Mouse (Mus musculus) forebrain, embryonic 10.5 days (tissue): ENCODE measurements around the gene Tmem101. TPM values are rescaled to one million over a fixed set of nuclear protein-coding genes. Genes with fewer than 3 reads are reported as not detected.

Source experiments
- DNase-seq: peaks from one replicate; pipeline ENCODE4 v3.0.0-alpha.2; 2017; ENCODE audit warnings: low spot score; ENCODE audit errors: extremely low spot score
- H3K27ac ChIP-seq: fragments of 300-500 bp; sonication (generic); 2 replicates; pipeline ENCODE4 v1.5.1; 2016; ENCODE audit warnings: mild to moderate bottlenecking
- H3K27me3 ChIP-seq: fragments of 300-500 bp; sonication (generic); 2 replicates; pipeline ENCODE4 v1.6.1; 2016; ENCODE audit warnings: mild to moderate bottlenecking; ENCODE audit not compliant: poor library complexity, severe bottlenecking
- H3K36me3 ChIP-seq: fragments of 300-500 bp; sonication (generic); replicated peaks from 2 replicates; pipeline ENCODE4 v1.6.1; 2016; ENCODE audit warnings: mild to moderate bottlenecking, moderate library complexity
- H3K4me1 ChIP-seq: fragments of 300-500 bp; sonication (generic); 2 replicates; pipeline ENCODE4 v1.6.1; 2016
- H3K4me3 ChIP-seq: fragments of 300-500 bp; sonication (generic); 2 replicates; pipeline ENCODE4 v1.5.1; 2016; ENCODE audit warnings: mild to moderate bottlenecking, moderate library complexity
- H3K9me3 ChIP-seq: fragments of 300-500 bp; sonication (generic); 2 replicates; pipeline ENCODE4 v1.6.1; 2016; ENCODE audit warnings: mild to moderate bottlenecking, moderate library complexity
- WGBS: fragments of 180-500 bp; shearing (Covaris S2); methylation state at CpG from one replicate; pipeline ENCODE4 v1.1.7; 2016; 5-methylcytosine and 5-hydroxymethylcytosine counted together
- polyA plus RNA-seq: library from polyadenylated mRNA; unstranded; fragments of >200 nt; fragmentation: Nextera tagmentation; extraction: Ambion mirVana; gene quantifications from 2 replicates; pipeline ENCODE4 v1.2.1, GENCODE M21; 2016

The Tmem101 gene
- polyA plus RNA-seq = 37.3 and 39.8 TPM in 2 replicates

DNA sequence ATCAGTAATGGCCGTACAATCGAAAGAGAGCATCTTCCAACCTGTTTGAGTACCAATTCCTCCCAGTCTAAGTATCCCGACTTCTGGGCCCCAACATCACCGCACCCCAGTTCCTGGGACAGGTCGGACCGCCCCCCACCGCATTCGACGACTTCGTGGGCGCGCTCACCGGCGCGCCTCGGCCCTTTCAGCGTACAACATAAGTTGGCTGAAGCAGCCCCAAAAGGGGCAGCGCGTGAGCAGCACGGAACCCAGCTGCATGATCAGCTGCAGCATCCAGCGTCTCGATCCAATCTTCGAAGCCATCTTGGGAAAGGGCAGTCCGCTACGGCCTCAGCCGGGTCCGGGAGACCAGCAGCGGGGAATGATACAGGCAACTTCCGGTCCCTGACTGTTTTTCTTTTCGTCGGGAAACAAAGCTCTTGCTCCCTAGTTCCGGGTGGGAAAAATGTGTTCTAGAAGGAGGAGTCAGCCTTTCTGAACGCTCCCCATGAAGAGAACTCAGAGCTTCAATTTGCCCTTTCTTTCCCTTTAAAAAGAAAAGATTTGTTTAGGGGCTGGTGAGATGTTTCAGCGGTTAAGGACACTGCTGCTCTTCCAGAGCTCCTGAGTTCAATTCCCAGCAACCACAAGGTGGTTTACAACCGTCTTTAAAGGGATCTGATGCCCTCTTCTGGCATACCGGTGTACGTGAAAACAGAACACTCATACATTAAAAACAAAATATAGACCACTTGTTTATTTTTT lies at the start of gene Tmem101:
Tmem101 (minus strand) TSS at position 366 of the 747 bp plus-strand sequence.
- H3K4me1 ChIP-seq = peaks cover 11% of the 10 kb centered on the region
- peak within 1 kb of the TSS; percentile 90 for H3K27ac ChIP-seq
- no peaks in the 10 kb centered on the region for H3K9me3 ChIP-seq
- no peaks in the 10 kb centered on the region for H3K27me3 ChIP-seq
- under 1% methylated on average over 37 of the region's 37 CpGs for whole genome bisulfite sequencing
- H3K4me3 ChIP-seq = peak within 1 kb of the TSS; percentile 92
- peaks cover 35% of the 10 kb centered on the region for H3K36me3 ChIP-seq
- peak; percentile 87 for DNase-seq

DNA sequence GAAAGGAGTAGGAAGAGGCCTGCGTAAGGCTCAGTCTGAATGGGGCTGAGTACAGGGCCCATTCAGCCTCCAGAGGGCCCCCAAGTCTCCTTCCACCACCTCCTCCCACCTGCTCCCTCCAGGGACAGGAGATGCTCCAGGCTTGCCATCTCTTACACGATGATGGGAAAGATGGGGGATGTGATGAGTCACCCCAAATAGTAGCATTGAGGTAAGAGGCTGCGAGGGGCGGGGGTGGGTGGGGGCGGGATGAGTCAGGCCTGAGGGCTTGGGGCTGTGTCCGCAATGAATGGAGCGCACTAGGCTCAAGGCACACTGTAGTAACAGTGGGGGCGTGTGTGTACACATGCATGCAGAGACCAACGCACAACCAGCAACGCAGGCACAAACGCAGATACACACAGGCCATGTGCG lies 45.2 kb upstream of the Tmem101 start:
- 85% methylated on average over 12 of the region's 12 CpGs for WGBS
- Histone ChIP-seq H3K4me1 (peaks cover 19% of the 10 kb centered on the region), H3K4me3 (no peak overlapping the region), H3K27me3 (no peaks in the 10 kb centered on the region), H3K9me3 (no peaks in the 10 kb centered on the region), H3K27ac (no peak overlapping the region), H3K36me3 (peaks cover 90% of the 10 kb centered on the region)
- DNase-seq = no peak

DNA sequence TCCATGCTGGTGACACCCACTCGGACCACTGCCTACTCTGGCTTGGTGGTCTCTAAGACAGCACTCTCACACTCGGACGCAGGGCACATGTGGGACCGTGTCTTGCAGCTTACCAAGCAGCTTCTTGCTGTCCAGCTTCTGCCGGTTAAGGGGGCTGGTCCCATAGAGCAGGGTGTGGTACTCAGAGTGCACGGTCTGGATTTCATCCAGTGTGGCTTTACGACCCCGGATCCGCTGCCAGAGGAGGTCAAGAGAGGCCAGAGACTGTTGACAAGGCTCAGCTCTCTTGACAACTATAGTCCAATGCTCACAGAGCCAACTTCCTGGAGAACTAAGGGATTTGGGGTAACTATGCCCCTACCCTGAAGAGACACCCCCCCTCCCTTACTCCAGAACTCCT lies 43.7 kb upstream of the Tmem101 start:
- 75% methylated on average over 9 of the region's 9 CpGs for WGBS
- H3K4me1 ChIP-seq = peaks cover 17% of the 10 kb centered on the region; the same call in 1 of the 2 replicates
- peaks cover 94% of the 10 kb centered on the region for H3K36me3 ChIP-seq

DNA sequence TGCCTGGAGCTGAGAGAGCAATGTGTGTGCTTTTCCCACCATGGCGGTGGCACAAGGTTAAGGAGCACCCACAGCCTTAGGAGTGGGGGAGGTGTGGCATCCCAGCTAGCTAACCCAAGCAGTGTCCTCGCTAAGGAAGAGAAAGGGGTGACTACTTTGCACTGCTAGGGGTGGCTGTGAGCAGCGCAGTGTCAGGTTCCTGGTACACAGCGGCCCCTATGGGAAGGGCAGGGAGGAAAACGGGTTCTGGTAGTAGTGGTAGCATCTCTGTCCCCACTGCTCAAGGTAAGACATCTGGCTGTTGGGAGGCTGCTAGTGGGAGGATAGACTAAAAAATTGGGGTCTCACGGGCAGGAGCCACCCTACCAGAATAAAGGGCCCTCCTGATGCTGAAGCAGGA lies 42.0 kb upstream of the Tmem101 start:
- Histone ChIP-seq H3K4me3 (no peak overlapping the region), H3K27ac (no peak overlapping the region), H3K36me3 (peaks cover 96% of the 10 kb centered on the region), H3K4me1 (peaks cover 17% of the 10 kb centered on the region; the same call in 1 of the 2 replicates), H3K27me3 (no peaks in the 10 kb centered on the region), H3K9me3 (no peaks in the 10 kb centered on the region)
- WGBS = 66% methylated on average over 6 of the region's 6 CpGs
- peak; percentile 13 for DNase-seq

More for the DNA sequence above, 43.7 kb upstream of the Tmem101 start:
- Histone ChIP-seq H3K27me3 (no peaks in the 10 kb centered on the region), H3K4me3 (no peak overlapping the region), H3K27ac (no peak overlapping the region), H3K9me3 (no peaks in the 10 kb centered on the region)
- no peak for DNase-seq

DNA sequence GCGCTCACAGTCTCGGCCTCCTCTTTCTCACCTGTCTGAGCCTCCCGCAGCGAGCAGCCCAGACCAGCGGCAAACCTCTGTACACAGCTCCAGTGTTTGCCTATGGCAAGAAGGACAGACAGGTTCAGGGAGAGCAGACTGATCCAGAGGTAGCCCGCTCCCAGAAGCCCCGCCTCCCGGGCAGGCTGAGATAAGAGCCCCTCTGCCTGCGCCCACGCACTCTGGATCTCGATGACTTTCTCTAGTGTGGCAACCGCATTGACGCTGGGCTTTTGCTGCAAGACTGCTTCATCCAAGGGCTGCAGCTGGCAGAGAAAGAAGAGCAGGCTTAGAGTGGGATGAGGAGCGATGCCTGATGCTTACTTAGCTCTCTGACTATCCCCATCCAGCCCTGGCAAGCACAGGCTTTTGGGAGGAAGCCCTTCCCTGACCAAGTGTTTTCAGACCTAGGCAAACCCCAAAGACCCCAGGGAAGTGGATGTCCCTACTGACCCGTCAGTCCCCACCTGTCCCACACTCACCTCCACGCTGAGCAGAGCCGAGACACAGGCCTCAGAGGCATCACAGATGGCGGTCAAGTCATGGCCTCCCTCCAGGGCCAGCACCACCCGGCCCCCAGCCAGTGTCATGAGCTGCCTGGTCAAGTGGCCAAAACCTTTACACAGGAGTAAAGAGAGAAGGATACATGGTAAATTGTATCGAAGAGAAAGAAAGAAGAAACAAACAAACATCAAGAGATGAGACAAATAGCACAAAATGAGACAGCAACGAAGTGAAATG lies 40.0 kb upstream of the Tmem101 start:
- Histone ChIP-seq H3K36me3 (peaks cover 93% of the 10 kb centered on the region), H3K27ac (no peak overlapping the region), H3K4me1 (peaks cover 20% of the 10 kb centered on the region), H3K27me3 (no peaks in the 10 kb centered on the region), H3K9me3 (no peaks in the 10 kb centered on the region), H3K4me3 (no peak overlapping the region)
- DNase-seq = no peak
- WGBS = 90% methylated on average over 21 of the region's 21 CpGs

DNA sequence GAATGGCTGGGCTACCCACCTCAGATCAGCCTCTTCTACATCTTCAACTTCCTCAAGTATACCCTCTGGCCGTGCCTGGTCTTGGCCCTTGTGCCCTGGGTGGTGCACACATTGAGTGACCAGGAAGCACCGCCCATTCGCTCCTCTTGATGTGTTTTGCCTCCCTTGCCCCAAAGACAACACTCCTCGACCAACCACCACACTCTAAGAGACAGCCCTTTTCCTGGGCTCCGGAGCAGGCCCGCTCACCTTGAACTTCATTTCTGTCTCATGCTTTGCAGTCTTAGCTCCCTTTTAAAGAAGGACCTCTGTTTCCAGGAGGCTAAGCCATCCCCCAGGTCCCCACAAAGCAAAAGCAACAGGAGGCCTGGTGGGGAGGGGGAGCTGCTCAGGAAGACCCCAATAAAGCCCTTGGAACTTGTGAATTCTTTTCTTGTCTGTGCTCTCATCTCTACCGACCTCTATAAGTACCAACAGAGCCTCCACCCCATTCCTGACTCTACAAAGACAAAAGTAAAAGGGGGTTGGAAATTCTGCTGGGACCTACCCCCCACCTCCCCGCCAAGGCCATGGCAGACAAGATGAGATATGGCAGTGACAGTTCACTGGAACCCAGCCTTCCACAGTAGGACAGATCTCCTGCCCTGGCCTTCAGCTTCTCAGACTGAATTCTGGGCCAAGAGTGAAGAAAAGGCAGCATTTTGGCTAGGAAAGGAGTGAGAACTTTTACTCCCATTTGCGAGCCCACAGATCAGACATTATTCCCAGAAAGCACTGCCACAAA lies 37.6 kb upstream of the Tmem101 start:
- Histone ChIP-seq H3K4me1 (peaks cover 31% of the 10 kb centered on the region), H3K27me3 (no peaks in the 10 kb centered on the region), H3K36me3 (peaks cover 70% of the 10 kb centered on the region), H3K4me3 (no peak overlapping the region), H3K27ac (no peak overlapping the region), H3K9me3 (no peaks in the 10 kb centered on the region)
- DNase-seq = no peak
- 88% methylated on average over 9 of the region's 9 CpGs for WGBS

DNA sequence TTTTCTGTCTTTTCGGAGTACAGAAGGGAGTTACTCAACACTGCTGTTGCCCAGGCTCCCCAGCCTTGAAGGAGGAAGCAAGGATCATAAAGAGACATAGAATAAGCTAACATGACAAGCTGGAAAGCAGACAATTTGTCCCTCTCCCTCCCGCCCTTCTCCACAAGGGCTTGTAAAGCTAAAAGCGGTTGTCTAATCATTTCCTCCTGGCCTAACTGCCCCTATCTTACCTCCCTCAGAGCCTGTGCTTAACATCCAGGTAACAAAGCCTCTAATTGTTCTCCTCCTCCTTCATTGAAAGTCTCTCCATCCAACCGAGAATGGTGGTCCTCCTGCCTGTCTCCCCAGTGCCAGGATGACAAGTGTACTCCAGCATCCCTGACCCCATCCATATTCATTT lies 34.6 kb upstream of the Tmem101 start:
- Histone ChIP-seq H3K9me3 (no peaks in the 10 kb centered on the region), H3K4me3 (peak overlapping the region; percentile 72), H3K36me3 (peaks cover 41% of the 10 kb centered on the region), H3K4me1 (peaks cover 27% of the 10 kb centered on the region), H3K27ac (no peak overlapping the region), H3K27me3 (no peaks in the 10 kb centered on the region)
- WGBS = 50% methylated on average over 4 of the region's 4 CpGs
- DNase-seq = no peak

DNA sequence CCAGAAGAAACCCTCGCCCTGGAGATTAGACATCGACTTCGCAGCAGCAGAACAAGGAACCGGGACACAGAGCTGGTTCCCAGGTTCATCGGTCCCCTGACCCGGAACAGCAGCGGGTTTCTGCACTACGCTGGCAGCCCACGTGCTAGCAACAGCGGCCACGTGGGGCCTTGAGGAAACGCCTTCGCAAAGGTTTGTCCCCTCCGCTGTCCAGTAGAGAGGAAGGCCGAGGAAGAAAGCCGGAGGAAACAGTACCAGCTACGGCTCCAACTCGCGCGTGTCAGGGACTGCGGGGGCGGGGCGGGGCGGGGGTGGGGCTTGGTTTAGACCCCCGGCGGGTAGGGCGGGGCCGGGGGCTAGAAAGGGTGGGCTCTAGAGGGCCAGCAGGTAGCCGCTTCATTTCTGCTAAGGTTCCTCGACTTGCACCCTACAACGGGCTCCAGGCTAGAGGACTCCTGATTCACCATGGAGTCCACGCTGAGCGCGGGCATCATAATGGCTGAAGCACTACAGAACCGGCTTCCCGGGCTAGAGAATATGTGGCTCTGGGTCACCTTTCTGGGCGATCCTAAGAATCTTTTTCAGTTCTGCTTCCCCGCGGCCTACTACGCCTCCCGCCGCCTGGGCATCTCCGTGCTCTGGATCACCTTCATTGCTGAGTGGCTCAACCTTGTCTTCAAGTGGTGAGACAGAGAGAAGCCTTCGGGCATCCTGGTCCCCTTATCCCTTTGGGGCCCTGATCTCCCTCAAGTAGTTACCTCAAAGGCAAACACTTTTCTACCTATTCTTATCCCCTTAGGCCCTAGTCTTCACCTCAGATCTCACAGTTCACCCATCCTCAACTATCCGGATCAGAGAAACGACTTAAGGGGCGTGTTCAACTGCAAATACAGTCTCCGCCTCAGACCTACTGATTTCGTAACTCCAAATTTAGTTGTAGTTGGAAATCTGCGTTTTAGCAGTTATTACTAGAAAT lies 33.5 kb upstream of the Tmem101 start, which contains the start of gene G6pc3:
G6pc3 (plus strand) TSS at position 160 of the 976 bp plus-strand sequence.
- Histone ChIP-seq H3K36me3 (peaks cover 30% of the 10 kb centered on the region), H3K9me3 (no peaks in the 10 kb centered on the region), H3K27ac (peak within 1 kb of the TSS; percentile 86), H3K4me3 (peak within 1 kb of the TSS; percentile 72), H3K4me1 (peaks cover 35% of the 10 kb centered on the region), H3K27me3 (no peaks in the 10 kb centered on the region)
- DNase-seq = peak; percentile 84
- 4% methylated on average over 50 of the region's 50 CpGs for WGBS

DNA sequence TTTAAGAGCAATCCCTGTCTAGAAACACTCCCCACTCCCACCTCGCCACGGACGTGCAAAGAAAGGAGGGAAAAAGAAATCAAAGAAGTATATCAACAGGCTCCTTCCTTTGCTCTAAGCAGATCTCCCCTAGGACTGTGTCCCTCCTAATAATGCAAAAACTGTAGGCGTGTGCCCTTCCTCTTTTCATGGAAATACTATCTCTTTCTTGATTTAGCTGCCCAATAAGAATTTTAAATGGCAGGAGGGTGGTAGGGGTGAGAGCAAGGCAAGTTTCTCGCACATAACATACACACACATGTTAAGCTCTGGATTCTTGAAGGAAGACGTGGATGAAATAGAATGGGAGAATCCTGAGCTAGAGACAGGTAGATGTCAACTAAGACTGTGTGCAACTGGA lies 32.8 kb upstream of the Tmem101 start:
- Histone ChIP-seq H3K4me3 (peak overlapping the region; percentile 72), H3K36me3 (peaks cover 23% of the 10 kb centered on the region), H3K9me3 (no peaks in the 10 kb centered on the region), H3K4me1 (peaks cover 39% of the 10 kb centered on the region), H3K27ac (peak overlapping the region; percentile 86), H3K27me3 (no peaks in the 10 kb centered on the region)
- WGBS = 75% methylated on average over 6 of the region's 6 CpGs
- no peak for DNase-seq

DNA sequence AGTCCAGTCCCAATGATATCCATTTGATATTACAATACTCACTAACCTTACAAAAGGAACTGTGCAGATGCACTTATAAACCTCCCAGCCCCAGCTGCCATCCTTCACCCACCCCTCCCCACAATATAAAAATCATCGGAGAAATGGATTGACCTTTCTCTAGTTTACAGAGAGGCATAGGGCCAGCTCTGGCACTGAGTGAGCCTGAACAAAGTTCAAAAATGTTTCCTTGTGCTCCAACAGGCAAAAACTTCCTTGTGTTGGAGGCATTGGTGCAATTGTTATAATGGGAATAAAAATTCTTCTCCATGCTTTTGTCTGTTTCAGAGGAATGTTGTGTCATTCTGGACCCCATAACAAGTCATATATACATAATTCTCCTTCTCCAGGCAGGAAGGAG lies 30.0 kb upstream of the Tmem101 start:
- Histone ChIP-seq H3K4me3 (no peak overlapping the region), H3K36me3 (peaks cover 21% of the 10 kb centered on the region), H3K27me3 (no peaks in the 10 kb centered on the region), H3K4me1 (peaks cover 48% of the 10 kb centered on the region), H3K9me3 (no peaks in the 10 kb centered on the region), H3K27ac (no peak overlapping the region)
- DNase-seq = no peak
- WGBS = 92% methylated on average over 1 of the region's 1 CpGs

DNA sequence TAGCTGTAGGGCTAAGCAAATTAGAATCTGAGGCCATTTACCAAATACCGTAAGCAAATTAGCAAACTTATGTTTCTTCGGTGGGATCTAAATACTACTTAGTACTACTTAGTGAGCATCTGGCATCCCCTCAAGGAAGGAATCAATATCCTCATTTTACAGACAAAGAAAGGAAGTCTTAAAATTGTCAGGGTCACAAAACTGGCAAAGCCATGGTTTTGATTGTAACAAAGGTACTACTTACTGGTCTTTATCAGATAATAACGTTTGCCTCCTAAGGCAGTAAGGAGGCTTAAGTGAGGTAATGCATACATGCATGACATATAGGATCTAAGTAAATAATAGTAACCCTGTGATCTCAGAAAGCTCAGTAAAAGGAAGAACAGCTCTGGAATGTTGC lies 29.5 kb upstream of the Tmem101 start:
- DNase-seq = no peak
- Histone ChIP-seq H3K4me1 (peaks cover 43% of the 10 kb centered on the region), H3K27ac (peak overlapping the region; percentile 98), H3K9me3 (no peaks in the 10 kb centered on the region), H3K36me3 (peaks cover 27% of the 10 kb centered on the region), H3K27me3 (no peaks in the 10 kb centered on the region), H3K4me3 (peak overlapping the region; percentile 88)
- WGBS = 67% methylated on average over 3 of the region's 3 CpGs
